Mouse (Mus musculus) gastrocnemius, postnatal 4 days (tissue): ENCODE results near the gene Cxcl5. TPM values are rescaled to one million over a fixed set of nuclear protein-coding genes. Genes with fewer than 3 reads are reported as not detected.
"Not testable (repeated sequence)": the region's sequence is repeated elsewhere in the genome, so short reads cannot be mapped to it uniquely, and the experiment has no call there.

Source experiments
- DNase-seq, 2 experiments: peaks; one replicate each; pipeline ENCODE4 v3.0.0; 2021 to 2022; ENCODE audit warnings: low spot score in 2 of 2, mixed read lengths in 2 of 2
- microRNA-seq: library from miRNA; unstranded; fragments of <30 nt; microRNA quantifications from one replicate; pipeline ENCODE4 v1.2.0, GENCODE M21; 2021
- total RNA-seq, 2 experiments: library from RNA; stranded (reverse); gene quantifications; 2 replicates each; pipeline ENCODE4 v1.2.3; 2021

Gene Cxcl5
- total RNA-seq, 2 experiments from 2014 or later = 0.34 TPM; not detected in 1

DNA sequence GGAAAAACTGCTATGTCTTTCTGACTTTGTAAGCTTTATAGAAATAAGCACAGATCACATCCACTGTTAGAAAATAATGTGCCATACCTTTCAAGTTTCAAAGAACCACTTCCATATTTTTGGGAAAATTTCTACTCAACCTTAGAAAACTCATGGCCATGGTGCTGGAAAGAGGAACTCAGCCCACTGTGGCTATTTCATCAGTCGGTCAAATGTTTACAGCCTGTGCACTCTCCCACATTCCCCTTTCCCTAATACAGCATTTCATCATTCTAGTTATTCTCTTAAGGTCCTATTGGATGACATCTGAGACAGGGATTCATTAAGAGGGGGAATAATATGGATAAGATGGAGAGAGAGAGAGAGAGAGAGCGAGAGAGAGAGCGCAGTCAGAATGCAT is 24.5 kb downstream of the Cxcl5 start:
- DNase-seq = no peak

DNA sequence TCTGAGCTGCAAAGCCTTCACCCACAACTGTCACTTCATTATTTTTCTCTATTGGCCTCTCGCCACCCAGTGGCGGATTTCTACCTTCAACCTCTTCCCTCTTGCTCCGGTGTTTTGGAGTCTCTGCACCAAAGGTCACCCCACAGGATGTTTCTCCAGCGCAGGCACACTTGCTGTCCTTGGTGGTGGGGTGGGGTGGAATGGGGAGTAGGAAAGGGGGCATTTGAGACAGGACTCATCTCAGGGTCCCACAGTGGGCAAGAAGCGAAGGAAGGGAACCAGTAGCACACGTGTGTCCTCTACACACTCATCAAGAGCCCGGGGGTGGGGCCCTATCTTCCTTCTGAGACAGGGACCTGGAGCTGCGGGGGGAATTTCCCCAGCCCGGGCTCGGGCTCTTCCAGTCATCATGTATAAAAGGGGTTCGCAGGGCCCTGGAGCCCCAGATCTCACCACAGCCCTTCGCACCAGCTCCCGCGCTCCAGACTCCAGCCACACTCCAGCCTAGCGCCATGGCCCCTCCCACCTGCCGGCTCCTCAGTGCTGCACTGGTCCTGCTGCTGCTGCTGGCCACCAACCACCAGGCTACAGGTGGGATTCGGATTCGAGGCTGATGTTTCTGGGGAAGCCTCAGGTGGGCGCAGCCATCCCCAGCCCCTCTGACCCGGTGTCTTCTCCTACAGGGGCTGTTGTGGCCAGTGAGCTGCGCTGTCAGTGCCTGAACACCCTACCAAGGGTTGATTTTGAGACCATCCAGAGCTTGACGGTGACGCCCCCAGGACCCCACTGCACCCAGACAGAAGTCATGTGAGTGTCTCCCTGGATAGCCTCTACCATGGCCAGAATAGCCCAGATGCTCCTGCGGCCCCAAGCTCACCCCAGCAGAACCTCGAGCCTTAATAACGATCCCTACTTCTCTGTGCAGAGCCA is 26.8 kb downstream of the Cxcl5 start, which contains the start of gene Cxcl3:
Gene Cxcl3, plus strand, starts transcription at position 445 of the 930 bp plus-strand sequence.
- no peak for DNase-seq

DNA sequence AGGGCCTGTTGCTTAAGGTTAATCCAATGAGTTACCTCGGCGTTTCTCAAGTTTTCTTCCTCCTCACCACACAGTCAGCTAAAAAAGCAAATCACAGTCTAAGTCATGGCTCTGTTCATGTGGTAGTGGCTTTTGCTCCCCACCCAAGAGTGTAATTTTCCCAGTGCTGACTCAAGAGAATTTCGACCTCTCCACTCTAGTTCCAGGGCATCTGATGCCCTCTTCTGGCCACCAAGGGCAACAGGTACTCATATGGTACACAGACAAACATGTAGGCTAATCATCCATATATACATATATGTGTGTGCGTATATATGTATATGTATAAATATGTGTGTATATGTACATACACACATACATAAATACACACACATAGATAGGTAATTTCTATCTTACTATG is 29.0 kb downstream of the Cxcl5 start:
- no peak for DNase-seq

DNA sequence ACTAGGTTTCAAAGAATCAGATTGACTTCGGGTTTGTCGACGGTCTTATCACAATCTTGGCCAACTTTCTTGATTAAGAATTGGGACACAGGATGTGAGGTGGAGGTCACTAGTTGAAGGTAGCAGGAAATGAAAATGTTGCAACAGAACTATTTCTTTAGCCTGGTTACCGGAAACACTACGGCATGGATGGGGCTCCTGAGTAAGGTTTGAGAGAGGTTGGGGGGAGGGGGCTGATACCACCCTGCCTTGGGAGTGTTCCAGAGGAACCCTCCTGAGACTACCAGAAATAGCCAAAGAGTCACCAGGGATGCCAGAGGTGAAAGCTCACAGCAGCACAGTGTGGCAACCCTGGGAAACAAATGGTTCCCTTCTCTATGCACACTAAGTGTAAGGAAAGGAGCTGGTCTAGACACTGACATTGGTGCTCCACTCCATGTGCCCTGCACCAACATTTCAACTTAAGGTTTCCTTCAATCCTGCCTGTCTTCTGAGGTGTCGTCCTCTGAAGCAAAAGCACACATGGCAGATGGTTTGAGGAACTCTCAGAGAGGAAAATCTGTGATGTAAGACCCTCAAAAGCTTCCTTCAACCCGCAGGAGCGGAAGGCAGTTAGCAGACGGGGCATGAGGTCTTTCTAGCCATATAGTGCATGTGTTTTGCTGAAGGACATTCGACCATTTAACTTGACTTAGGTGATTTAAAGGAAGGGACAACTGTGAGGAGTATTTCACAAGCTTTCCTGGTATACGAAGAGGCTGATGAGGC is 30.3 kb downstream of the Cxcl5 start:
- no peak for DNase-seq

DNA sequence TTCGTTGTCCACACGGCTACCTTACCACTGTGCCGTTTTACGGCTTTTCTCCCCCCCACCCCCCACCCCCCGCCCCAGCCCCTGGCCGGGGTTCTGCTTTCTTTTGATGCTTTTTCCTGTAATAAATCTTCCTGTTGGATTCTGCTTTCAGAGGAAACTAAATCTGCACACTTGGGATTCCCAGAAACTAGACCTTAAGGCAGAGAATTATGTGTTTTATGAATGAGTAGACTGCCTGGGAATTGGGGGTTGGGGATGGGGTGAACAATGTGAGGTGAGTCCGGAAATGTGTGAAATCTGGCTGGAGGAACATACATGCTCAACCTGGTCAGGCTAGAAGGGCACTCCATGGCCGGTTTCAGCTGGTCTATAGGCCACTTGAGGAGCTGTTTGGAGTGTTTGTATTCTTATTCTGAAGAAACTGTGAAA is 30.9 kb downstream of the Cxcl5 start:
- no peak for DNase-seq

DNA sequence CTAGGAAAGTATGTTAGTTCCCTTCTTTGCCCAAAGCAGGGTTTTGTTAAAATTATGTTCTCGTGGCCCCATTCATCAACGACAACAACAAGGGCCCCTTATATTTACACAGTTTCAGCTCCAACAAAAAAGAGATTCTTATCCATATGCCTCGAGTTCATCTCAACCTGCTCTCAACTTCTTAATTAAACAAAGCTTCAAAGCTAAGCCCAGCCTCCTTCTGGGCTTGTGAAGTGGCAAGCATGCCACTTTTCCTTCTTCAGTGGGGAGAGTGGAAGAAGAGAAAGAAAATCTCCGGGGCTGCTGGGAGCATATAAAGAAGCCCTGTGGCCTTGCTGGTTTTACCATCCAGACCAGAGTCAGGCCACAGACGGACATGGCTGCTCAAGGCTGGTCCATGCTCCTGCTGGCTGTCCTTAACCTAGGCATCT is 35.0 kb downstream of the Cxcl5 start, which contains the start of gene Cxcl15:
Gene Cxcl15, plus strand, starts transcription at position 340 of the 431 bp plus-strand sequence.
- no peak for DNase-seq

DNA sequence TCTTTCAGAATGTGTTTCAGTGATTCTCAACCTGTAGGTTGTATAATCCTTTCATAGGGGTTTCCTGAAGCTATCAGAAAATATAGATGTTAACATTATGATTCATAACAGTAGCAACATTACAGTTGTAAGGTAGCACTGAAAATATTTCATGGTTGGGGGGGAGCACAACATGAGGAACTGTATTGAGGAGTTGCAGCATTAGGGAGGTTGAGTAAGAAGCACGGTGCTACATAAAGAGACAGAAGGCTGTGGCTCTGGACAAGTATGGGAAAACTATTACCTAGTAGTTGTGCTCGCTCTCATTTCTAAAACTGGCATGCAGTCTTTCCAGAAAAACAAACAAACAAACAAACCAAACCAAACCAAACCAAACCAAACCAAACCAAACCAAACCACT is 36.2 kb downstream of the Cxcl5 start:
- DNase-seq = not testable (repeated sequence)

DNA sequence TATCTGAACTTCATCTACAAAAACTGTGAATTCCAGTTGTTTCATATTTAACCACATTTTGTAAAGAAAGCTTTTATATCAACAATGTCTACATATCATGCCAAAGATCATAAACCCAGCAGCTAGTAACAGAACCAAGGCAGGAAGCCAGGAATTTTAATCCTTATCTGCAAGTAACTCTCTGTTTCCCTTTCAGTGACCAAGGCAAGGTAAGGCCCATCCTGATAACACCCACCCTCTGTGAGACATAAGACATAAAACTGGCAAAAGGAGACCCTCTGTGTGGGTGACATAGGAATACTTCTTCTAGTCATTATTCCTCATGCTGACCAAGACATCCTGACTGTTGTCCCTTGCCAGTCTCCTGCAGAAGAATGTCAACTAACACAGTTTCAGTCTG is 45.4 kb downstream of the Cxcl5 start:
- no peak for DNase-seq

DNA sequence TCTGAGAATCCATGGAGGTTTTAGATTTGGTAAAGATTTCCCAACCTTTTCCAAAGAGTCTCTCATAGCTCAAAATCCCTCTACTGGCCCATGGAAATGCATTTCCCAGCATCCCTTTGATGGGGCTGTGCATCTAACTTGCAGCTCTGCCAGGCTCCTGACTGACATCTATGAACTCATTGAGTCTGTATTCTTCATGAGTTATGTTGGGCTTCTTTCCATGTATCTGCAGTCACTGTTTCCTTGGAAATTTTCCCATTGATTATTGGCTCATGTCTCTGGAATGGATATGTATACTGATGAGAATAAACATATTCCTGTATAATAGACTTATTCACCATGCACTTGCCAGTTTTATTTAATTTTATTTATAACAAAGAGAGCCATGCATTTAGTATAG is 46.9 kb downstream of the Cxcl5 start:
- no peak for DNase-seq

DNA sequence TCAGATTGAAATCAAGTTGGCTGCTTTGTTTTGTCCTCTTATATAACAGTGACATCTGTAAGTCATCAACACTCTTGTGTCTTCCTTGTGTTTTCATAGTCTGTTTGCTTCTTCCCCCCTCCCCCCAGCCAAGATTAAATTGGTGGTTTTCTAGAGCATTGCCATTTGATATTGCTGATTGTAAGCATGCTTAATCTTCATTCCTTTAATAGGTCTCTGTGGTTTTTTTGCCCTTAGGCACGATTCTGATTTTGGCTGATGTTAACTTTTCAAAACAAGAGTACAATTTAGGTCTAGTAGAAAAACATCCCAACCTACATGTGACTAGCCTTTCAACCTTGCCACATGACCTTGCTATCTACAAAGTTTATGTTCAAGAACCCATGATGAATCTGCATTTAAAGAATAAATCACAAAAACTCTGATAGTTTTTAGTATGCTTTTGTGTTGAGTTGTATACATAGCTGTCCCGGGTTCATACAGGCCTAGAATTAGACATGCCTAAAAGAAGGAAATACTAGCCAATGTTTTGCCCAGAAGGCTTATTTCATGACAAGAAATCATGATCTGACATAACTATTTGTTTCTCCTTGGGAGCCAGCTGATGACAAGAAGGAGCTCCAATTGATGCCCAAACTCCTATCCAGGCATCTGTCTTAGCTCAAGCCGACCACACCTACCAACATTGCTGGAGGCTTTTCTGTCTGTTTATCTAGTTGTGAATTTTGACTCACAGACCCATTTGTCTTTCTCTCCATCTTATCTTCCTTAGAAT is 48.2 kb downstream of the Cxcl5 start:
- DNase-seq = no peak

Small RNA genes lying within 50 kb of the gene (microRNA-seq; reads per million reads assigned to microRNA genes)
- not detected for gene Gm24322

Other genes starting within 250 kb of the Cxcl5 start
- under 1 TPM in 1 of 2 experiments, not detected in 1; 0.60 TPM for gene Afm, start 240.4 kb upstream of the Cxcl5 start, total RNA-seq
- under 1 TPM in 1 of 2 experiments, not detected in 1; 0.16 TPM for gene 5830473C10Rik, start 198.3 kb upstream of the Cxcl5 start, total RNA-seq
- not detected for gene Rassf6, start 118.7 kb upstream of the Cxcl5 start, total RNA-seq
- gene Ppbp, start 9.2 kb downstream of the Cxcl5 start, total RNA-seq = 1 to 10 TPM; 1.4 to 1.5 TPM
- gene Pf4, start 13.1 kb downstream of the Cxcl5 start, total RNA-seq = 10 to 100 TPM; 77.8 to 84.1 TPM
- gene Cxcl3, start 26.7 kb downstream of the Cxcl5 start, total RNA-seq = not detected
- not detected for gene Cxcl15, start 35.2 kb downstream of the Cxcl5 start, total RNA-seq
- gene Cxcl1, start 131.9 kb downstream of the Cxcl5 start, total RNA-seq = under 1 TPM; 0.69 to 0.91 TPM
- not detected for gene Cxcl2, start 144.5 kb downstream of the Cxcl5 start, total RNA-seq
- 10 to 100 TPM; 22.0 to 22.2 TPM for gene Mthfd2l, start 171.8 kb downstream of the Cxcl5 start, total RNA-seq